Mouse (Mus musculus): Measurements from ENCODE around the gene Ankrd13d.
"Not testable (repeated sequence)": the region's sequence is repeated elsewhere in the genome, so short reads cannot be mapped to it uniquely, and the experiment has no call there.

Gene Ankrd13d

DNA sequence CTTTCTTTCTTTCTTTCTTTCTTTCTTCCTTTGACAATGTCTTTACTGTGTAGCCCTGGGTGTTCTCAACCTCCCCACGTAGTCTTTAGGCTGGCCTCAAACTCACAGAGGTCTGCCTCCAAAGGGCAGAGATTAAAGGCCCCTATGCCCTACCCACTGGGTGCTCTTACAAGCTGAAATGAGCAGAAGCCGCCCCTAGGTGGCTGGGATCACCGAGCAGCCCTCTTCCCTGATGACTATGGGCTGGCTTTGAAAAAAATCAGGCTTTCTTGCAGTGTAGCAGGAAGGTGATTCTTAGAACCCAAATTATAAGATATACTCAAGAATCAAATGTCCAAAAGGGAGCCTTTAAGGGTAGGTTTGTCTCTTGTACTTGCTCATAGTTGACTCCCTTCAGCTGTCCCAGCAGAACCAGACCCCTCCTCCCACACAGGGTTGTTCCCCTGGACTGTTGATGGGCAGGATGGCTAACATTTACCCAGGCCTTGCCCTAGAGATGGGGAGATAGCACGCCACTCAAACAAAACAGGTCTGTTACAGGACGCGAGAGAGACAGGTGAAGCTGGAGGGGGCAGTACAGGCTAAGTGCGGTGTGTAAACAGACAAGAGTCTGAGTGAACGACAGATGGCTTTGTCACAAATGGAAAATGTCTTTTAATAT is 21.8 kb downstream of the Ankrd13d start:
- DNase-seq, result peak in 1 of 2 experiments; percentile 44

DNA sequence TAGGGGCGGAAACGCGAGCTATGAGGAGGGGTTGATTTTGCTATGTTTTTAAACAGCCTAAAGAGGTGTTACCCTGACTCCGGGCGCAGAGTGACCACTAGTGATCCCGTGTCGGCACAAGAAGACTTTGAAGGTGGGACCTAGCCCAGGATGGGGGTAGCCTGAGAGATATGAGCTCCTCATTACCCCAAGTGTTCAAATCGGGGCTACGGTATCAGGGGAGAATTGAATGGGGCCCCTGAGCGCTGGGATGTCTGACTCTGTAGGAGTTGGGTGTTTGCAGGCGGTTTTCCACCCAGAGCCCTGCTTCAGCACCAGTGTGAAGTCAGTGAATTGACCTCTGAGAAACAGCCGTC is 25.1 kb downstream of the Ankrd13d start:
- no peak for DNase-seq

DNA sequence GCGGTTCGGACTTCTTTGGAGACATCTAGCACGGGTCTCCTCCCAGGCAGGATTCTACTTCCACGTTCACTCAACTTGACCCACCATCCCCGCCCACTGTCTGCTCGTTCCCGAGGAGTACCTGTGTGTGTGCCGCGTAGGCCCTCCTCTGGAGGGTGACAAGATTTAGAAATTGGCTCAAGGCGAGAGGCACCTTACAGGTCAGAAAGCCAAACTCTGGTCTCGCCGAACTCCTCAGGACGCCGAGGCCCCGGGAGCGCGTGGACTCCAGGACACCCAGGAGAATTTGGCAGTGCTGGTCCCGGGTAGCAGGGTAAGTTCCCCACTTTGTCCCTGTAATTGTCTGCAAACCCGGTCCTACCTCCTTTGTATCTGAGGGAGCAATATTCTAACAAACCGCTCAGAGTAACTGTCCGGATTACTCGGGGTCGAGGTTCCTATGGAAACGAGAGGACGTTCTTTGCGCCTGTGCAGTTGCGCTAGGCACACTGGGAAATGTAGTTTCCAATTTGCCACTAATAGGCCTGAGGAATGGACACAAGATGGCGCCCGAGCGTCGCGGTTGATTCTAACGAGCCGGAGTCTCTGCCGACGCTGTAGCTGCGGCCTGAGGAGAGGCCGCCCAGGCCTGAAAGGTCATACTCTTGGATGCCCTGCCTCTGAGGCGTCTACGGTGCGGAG is 25.6 kb downstream of the Ankrd13d start:
- DNase-seq, result peak; percentile 97 to 98

DNA sequence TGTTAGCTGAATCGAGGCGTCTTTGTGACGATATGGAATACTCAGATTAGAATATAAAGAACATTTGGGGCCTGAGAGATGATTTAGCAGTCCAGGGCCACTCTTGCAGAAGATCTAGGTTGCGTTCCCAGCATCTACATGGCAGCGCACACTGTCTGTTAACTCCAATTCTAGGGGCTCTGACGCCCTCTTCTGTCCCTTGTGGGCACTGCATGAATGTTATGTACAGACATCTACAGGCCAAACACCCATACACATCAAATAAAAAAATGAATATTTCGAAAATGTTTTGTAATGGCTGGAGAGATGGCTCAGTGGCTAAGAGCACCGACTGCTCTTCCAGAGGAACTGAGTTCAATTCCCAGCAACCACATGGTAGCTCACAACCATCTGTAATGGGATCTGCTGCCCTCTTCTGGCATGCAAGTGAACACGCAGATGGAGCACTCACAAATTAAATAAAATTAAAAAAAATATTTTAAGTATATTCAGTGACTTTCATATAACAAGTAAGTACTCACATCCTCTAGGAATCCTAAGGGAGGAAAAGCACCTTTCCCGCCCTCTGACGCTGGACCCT is 27.3 kb downstream of the Ankrd13d start:
- DNase-seq, result peak in 1 of 2 experiments; percentile 41

DNA sequence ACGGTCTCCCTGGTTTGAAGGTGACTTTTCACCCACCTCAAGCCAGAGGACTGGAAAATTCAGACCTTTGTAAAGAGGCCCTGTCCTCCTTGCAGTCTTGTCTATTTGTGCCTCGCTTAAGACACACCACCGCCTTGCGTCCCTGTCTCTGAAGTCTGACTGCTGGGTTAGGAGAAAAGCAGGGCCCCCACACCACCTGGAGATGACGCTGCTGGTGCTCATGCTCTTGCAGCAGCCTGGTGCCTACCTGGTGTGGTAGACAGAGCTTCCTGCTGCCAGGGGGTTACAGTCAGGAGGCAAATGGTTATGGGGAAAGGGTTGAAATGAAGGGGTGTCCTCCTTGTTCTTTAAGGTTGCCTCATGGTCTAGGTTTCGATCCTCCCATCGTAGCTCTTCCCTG is 28.7 kb downstream of the Ankrd13d start:
- no peak for DNase-seq

DNA sequence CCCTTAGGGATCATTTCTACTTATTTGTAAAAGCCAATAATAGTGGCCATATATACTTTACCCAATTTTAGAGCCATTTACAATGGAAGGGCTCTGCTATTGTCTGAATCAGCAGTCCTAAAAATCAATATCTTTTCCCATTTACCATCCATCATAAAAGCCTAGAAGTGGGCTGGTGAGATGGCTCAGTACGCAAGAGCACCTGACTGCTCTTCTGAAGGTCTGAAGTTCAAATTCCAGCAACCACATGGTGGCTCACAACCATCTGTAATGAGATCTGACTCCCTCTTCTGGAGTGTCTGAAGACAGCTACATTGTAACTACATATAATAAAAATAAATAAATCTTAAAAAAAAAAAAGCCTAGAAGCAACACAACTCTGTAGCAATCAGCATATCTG is 34.3 kb downstream of the Ankrd13d start:
- not testable (repeated sequence) for DNase-seq

DNA sequence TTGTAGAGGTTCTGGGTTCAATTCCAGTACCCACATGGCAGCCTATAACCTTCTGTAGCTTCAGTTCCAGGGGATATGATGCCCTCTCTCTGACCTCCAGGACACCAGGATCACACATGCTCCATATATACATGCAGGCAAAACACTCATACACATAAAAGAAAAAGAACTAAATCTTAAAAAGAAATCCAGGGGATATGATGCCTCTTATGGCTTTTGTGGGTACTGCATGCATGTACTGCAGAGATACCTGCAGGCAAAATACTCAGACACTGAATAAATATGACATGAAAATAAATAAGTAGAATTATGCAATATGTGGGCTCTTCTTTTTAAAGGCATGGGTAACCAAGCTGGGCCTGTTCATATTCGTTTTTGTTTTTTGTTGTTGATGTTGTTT is 35.9 kb downstream of the Ankrd13d start:
- DNase-seq, result no peak

DNA sequence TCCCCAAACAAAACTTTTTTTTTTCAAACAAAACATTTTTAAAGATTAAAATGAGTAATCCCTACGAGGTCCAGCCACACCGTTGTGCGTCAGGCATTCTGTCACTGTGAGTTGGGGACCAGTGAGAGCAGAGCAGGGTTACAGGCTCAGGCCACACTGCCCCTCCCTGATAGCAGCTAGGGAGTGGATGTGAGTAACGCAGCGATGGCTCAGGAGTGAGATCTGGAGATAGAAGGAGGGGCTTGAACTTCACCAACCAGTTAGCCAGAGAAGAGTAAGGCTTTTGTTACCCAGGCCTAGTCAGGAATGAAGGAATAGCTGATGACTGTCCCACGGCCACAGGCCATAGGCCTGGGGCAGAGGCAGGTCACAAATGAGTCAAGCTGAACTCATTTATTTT is 38.2 kb downstream of the Ankrd13d start:
- no peak for DNase-seq

DNA sequence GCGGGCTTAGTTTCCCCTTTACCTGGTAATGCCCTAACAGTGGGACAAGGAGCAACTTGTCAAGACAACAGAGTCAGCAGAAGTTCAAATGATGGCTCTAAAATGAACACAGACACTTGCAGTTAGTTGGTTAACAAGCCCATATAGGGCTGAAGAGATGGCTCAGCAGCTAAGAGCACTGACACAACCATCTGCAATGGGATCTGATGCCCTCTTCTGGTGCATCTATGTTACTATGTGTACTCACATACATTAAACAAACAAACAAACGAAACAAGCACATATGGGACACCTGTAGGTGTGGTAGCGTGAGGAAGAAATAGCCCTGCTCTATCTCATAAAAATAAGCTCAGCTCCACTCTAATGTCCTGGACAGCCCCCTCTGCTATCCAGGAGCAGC is 40.5 kb downstream of the Ankrd13d start:
- no peak for DNase-seq

DNA sequence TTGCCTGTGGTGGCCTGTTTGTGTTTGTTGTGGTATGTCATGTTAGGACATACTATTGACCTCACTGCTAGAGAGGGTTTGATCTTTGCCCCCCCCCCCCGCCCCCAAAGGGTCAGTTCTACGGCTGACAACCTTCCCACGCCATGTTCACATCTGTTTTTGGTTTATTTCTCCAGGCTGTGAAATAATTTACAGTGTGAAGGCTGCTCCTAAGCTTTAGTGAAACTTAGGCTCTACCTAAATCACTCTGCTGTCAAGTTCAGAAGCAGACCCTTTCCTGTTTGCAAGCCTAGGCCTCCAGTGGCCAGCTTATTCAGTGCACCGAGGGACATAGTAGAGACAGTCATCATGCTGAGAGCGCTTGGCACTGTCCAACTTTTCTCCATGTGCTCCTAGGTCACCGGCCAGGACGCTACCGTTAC is 42.7 kb downstream of the Ankrd13d start:
- DNase-seq, result no peak

DNA sequence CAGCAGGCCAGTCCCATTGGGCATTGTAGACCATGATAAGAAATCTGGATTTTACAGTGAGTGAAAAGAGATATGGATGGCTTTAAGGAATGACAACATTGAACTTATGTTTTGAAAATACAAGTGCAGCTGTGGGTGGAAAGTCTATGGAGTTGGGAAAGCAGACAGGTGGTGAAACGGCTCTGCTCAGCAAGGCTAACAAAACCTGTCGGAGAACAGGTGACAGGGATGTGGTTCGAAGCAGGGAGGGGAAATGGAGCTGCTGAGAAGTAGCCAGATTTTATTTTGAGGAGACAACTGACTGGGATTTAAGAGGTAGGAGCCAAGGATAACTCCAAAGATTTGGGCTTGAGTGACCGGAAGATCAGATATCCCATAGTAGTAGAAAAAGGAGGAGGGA is 48.4 kb downstream of the Ankrd13d start:
- no peak for DNase-seq

DNA sequence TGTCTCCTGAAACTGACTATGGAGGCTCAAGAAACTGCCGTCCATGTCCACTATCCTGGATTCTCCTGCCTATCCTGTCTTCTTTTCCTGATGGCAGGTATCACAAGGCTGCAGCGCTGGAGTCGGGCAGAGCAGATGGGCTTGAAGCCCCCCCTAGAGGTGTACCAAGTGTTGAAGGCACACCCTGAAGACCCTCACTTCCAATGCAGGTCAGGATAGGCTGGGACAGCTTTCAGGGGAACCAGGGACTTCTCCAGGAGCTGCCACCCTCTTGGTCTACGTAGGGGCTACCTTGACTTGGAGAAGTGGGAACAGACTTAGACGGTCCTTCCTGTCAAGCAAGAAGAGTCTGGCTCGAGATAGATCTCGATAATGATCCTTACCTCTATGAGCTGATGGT is 50.3 kb downstream of the Ankrd13d start:
- DNase-seq, result no peak

DNA sequence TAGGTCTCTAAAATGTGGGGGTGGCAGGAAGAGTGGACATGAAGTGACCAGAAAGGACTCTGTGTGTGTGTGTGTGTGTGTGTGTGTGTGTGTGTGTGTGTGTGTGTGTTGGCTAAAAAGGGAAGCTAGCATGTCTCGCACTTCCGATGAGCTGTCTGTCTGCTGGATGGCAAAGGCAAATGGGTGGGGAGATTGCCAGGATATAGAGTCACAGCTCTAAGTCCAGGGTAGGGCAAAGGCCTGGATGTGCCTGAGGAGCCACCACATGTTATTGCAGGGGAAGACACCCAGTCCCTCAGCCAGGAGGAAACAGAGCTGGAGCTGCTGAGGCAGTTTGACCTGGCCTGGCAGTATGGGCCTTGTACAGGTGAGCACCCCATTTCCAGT is 50.8 kb downstream of the Ankrd13d start:
- DNase-seq, result no peak

DNA sequence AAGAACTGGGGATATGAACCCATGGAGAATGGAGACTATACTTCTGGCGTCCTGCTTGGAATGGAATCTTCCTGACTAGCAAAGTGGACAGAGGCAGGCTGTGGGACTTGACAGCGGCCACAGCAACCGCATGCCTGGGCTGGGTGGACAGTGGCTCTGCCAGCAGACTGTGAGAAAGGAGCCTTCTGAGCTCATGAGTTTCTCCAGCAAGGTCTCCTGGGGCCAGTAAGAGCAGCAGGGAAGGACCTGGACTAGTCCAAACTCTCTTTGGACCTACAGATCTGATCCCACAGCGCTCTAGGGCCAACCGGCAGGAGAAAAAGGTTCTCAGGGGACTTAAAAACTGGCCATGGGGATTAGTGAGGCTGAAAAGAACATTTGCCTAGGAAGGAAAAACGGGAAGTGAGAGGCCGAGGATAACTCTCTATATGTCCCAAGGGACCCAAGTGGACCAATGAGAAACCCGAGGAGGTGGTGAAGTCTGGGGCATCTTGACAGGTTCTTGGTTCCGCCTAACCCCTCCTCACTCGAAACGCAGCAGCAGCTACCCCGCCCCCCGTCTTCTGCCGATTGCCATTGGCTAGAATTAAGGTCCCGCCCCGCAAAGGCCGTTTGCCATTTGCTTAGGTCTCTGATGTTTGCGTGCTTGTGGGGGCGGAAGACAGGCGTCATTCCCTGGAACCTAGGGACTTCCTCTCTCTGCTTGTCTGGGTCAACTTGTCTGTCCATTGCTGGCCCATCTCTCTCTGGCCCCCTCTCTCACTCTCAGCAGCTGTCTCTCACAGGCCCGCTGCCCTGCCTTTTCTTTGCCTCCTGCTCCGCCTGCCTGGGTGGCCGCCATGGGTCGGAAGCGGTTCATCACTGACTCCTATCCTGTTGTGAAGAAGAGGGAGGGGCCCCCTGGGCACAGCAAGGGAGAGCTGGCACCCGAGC is 51.4 kb downstream of the Ankrd13d start, which contains the start of gene Pold4:
TSS of gene Pold4 (plus strand) at position 647 of the 933 bp plus-strand sequence.
- DNase-seq, result peak; percentile 98 to 99

DNA sequence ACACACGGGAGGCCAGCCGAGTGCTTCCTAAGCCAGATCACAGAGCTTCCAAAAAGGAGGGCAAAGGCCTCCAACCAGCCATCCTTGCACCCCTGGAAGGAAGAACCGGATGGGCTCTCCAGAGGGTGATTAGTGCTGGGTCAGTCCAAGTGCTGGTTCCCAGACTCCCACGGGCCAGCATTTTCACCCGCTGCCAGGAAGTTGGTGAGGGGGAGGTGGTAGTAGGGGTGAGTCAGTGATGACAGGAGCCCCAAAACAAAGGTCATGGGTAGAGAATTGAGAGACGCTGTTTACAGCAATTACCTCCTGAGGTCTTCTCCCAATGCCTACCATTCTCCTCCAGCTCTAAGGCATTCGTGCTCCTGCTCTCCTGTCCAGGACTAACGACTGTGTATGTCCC is 52.5 kb downstream of the Ankrd13d start:
- DNase-seq, result no peak

DNA sequence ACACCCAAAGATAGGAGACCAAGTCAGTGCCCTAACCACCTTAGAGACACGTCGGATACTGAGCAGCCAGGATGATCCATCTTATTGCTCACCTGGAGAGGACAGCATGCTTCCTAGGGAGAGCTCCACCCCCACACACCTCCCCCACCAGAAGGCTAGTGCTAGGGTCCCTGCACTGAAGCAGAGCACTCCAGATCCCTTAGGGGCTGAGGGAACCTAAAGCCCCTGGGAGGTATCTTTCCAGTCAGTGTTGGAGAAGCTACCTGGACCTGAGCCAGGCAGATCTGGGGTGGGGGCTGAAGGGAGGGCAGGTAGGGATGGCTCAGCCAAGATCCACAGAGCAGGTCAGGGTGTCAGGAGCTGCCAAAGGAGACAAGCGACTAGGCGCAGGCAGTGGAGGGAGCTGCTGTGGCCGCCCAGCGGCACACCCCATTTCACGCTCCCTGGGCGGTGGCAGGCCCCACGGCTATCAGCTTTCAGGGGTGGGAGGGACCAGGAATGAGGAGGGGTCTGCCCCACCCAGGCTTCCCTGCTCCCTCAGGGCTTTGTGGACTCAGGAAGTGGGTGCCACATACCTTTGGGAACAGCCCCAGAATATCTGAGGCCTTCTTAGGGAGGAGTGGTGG is 53.4 kb downstream of the Ankrd13d start:
- DNase-seq, result peak in 1 of 2 experiments; percentile 34

DNA sequence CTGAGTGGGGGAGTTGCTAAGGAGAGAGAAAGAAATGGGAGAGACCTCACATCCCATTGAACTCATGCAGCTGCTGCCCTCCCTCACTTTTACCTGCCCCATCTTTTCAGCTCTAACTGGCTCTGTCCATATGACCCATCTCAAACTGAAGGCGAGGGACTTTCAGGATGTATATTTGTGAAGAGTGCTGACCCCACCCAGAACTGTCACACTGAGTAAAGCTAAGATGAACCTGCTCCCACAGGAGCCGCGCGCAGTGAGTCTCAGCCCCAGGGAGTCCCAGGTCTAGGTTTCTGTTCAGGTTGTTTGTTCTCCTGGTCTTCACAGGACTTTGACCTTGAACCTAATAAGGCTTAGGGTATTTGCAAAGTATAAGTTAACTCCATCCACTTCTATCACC is 54.0 kb downstream of the Ankrd13d start:
- no peak for DNase-seq

DNA sequence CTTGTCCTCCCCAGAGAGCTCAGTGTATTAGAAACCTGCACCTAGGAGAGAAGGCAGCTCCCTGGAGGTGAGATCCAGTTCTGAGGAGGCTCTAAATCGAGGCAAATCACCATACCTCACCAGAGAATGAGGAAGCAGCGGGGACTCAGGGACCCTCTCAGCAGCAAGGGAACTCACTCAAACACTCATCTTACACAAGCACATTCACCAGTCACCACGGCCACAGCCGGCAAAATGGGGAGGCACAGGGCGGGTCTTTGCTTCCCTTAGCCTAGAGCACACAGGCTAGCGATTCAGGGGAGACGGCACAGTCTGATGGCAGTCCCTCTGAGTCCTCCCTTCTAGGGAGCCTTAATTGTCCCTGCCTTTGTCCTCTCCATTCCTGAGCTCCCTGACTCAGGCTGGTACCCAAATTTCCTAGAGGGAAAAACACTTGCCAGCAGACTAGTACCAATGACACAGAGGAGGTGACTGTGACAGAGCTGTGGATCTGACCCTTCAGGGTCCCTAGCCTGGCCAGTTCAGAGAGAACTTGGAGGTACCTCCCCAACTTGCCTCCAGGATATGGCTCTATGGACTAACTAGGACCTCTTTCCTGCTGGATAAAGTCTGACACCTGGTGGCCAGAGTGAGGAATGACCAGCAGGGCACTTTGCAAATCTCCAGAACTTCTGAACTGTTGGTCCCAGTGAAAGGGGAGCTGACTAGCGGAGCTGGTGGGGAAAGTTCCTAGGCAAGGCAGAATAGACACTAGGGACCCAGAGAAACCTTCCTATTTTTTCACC is 54.9 kb downstream of the Ankrd13d start:
- peak; percentile 81 to 82 for DNase-seq

DNA sequence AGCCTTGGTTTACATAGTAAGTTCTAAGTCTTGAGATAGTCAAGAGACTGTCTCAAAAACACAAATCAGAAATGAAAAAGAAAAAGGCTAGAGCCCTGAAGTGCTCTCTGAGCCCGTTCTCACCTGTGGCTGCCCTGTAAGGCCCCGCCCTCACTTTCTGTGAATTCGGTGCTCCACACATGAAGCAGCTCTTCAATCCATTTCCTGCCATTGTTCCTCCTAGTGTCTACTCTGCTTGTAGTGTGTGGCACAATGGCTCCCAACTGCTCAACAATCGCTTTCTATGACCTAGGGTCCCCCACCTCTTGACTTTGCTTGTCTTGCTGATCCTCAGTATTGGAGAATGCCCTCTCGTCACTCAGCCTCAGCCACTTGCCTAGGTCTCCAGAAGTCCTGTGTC is 55.5 kb downstream of the Ankrd13d start:
- DNase-seq, result no peak

DNA sequence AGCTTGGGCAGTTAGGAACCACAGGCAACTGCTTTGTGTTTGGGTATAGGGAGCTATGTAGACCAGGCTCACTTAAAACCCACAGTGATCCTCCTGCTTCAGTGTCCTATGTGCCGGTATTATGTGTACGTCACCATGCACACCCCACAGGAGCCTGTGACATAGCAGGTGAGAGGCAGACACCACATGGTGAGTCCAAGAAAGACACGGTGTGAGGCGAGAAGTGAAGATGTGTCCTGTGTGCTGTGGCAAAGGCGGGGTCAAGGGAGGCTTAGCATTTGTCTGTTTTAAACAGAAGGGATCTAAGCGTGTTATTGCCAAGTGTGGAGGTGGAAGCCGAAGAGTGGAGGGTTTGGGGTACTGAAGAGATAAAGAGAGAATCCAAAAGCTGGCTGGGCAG is 56.2 kb downstream of the Ankrd13d start:
- DNase-seq, result no peak

DNA sequence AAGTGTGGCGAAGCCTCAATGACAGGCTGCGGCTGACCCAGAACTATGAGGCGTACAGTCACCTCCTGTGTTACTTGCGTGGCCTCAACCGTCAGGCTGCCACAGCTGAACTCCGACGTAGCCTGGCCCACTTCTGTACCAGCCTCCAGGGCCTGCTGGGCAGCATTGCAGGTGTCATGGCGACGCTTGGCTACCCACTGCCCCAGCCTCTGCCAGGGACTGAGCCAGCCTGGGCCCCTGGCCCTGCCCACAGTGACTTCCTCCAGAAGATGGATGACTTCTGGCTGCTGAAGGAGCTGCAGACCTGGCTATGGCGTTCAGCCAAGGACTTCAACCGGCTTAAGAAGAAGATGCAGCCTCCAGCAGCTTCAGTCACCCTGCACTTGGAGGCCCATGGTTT is 60.8 kb downstream of the Ankrd13d start:
- no peak for DNase-seq

All from cerebellum, postnatal 14 days (tissue).